Mouse (Mus musculus): ENCODE results near the gene Plch1.
A peak's percentile ranks its signal among the peaks of the same experiment; 100 is the strongest.

The Plch1 gene

GRCm38 (mm10) chr3:63899309-63899695, at the start of gene Plch1:
TSS of gene Plch1 (minus strand) at chr3:63899472.
- DNase-seq: peak; percentile 82 to 87

- DNase-seq: no peak
These were observed 42.1 kb upstream of the Plch1 start for GRCm38 (mm10) chr3:63941204-63941850.

- peak in 1 of 2 experiments; percentile 26 for DNase-seq
These were observed 39.7 kb upstream of the Plch1 start for GRCm38 (mm10) chr3:63938928-63939327.

- DNase-seq: peak; percentile 94 to 95
These were observed 29.9 kb upstream of the Plch1 start, which contains the start of gene E130311K13Rik for GRCm38 (mm10) chr3:63928878-63929859. TSS of gene E130311K13Rik (minus strand) at chr3:63929472.

- DNase-seq: peak; percentile 46 to 56
These were observed 20.4 kb upstream of the Plch1 start for GRCm38 (mm10) chr3:63919634-63920033.

GRCm38 (mm10) chr3:63910301-63910700, 11.0 kb upstream of the Plch1 start:
- DNase-seq: no peak

- DNase-seq: peak; percentile 41 to 57
These were observed 6.0 kb upstream of the Plch1 start for GRCm38 (mm10) chr3:63905241-63905640.

GRCm38 (mm10) chr3:63904157-63904556, 4.9 kb upstream of the Plch1 start:
- DNase-seq: no peak

GRCm38 (mm10) chr3:63900021-63900571, 824 bp upstream of the Plch1 start:
- peak; percentile 11 to 44 for DNase-seq

- peak; percentile 89 to 93 for DNase-seq
These were observed 527 bp downstream of the Plch1 start for GRCm38 (mm10) chr3:63898581-63899308.

GRCm38 (mm10) chr3:63897177-63897576, 2.1 kb downstream of the Plch1 start:
- no peak for DNase-seq

GRCm38 (mm10) chr3:63896303-63896702, 3.0 kb downstream of the Plch1 start:
- no peak for DNase-seq

- DNase-seq: no peak
These were observed 3.5 kb downstream of the Plch1 start for GRCm38 (mm10) chr3:63895786-63896185.

GRCm38 (mm10) chr3:63893677-63894076, 5.6 kb downstream of the Plch1 start:
- peak; percentile 11 to 49 for DNase-seq

GRCm38 (mm10) chr3:63892154-63892553, 7.1 kb downstream of the Plch1 start:
- DNase-seq: no peak

GRCm38 (mm10) chr3:63881065-63881464, 18.2 kb downstream of the Plch1 start:
- DNase-seq: no peak

- no peak for DNase-seq
These were observed 20.1 kb downstream of the Plch1 start for GRCm38 (mm10) chr3:63878995-63879666.

- DNase-seq: no peak
These were observed 26.5 kb downstream of the Plch1 start for GRCm38 (mm10) chr3:63872818-63873217.

- DNase-seq: no peak
These were observed 28.0 kb downstream of the Plch1 start for GRCm38 (mm10) chr3:63871249-63871648.

- DNase-seq: peak; percentile 59 to 67
These were observed 31.0 kb downstream of the Plch1 start for GRCm38 (mm10) chr3:63868285-63868684.

GRCm38 (mm10) chr3:63865069-63865468, 34.2 kb downstream of the Plch1 start:
- no peak for DNase-seq

GRCm38 (mm10) chr3:63862716-63863115, 36.6 kb downstream of the Plch1 start:
- no peak for DNase-seq
